Mouse (Mus musculus) CH12.LX (cell line): ENCODE results near the gene Arhgap6. TPM values are rescaled to one million over a fixed set of nuclear protein-coding genes. Genes with fewer than 3 reads are reported as not detected.

Experiments used
- DNase-seq: peaks from one replicate; pipeline ENCODE4 v3.0.0-alpha.2; 2013; ENCODE audit errors: extremely low read depth
- H3K27ac ChIP-seq: 2 replicates; pipeline ENCODE4 v1.5.1; 2012; ENCODE audit warnings: low read depth, mild to moderate bottlenecking, control low read depth, moderate library complexity; ENCODE audit not compliant: insufficient read depth
- H3K27me3 ChIP-seq: replicated peaks from 2 replicates; pipeline ENCODE3; 2012; ENCODE audit warnings: inconsistent platforms
- H3K36me3 ChIP-seq, 2 experiments: replicated peaks in 1 of 2; 2 replicates each; pipeline versions ENCODE3 to v1.6.1; 2012; ENCODE audit warnings: inconsistent platforms in 1 of 2, low read length in 1 of 2, mild to moderate bottlenecking in 1 of 2, mixed read lengths in 1 of 2, moderate library complexity in 1 of 2; ENCODE audit not compliant: control insufficient read depth in 1 of 2, insufficient read depth in 1 of 2
- H3K4me1 ChIP-seq, 2 experiments: 2 replicates each; pipeline ENCODE4 v1.6.1; 2012; ENCODE audit warnings: inconsistent platforms in 1 of 2, moderate library complexity in 1 of 2; ENCODE audit not compliant: insufficient read depth in 2 of 2, control insufficient read depth in 1 of 2
- H3K4me2 ChIP-seq: 2 replicates; pipeline ENCODE4 v1.6.1; 2012; ENCODE audit warnings: low read depth, mild to moderate bottlenecking, control low read depth; ENCODE audit not compliant: poor library complexity, insufficient read depth, severe bottlenecking
- H3K4me3 ChIP-seq, 3 experiments: fragments of 150-350 bp in 1 of 3; sonication (generic) in 1 of 3; replicated peaks in 1 of 3; 2 replicates each; pipeline versions ENCODE3 to v1.5.1; 2011 to 2012; ENCODE audit warnings: low read depth in 2 of 3, low read length in 2 of 3, mild to moderate bottlenecking in 2 of 3, moderate library complexity in 2 of 3, control low read depth in 1 of 3, improper control_type of control experiment in 1 of 3, inconsistent platforms in 1 of 3, mixed read lengths in 1 of 3; ENCODE audit not compliant: poor library complexity in 1 of 3
- H3K79me2 ChIP-seq: replicated peaks from 2 replicates; pipeline ENCODE4 v1.6.1; 2012; ENCODE audit warnings: mild to moderate bottlenecking, moderate library complexity; ENCODE audit not compliant: control insufficient read depth, poor library complexity, insufficient read depth, severe bottlenecking; ENCODE audit errors: extremely low read depth
- H3K9ac ChIP-seq: 2 replicates; pipeline ENCODE4 v1.6.1; 2012; ENCODE audit warnings: low read depth, mild to moderate bottlenecking, control low read depth, moderate library complexity; ENCODE audit not compliant: insufficient read depth
- H3K9me3 ChIP-seq: replicated peaks from 2 replicates; pipeline ENCODE3; 2012; ENCODE audit warnings: low read length, inconsistent platforms, mixed read lengths
- CHD1 ChIP-seq: IDR thresholded peaks from 2 replicates; pipeline ENCODE4 v1.6.1; 2012; ENCODE audit warnings: low read depth, low read length, improper control_type of control experiment, inconsistent platforms
- CHD2 ChIP-seq: IDR thresholded peaks from 2 replicates; pipeline ENCODE4 v1.6.1; 2011; ENCODE audit warnings: low read length, improper control_type of control experiment
- CTCF ChIP-seq, 2 experiments: IDR thresholded peaks in 1 of 2; conservative IDR thresholded peaks in 1 of 2; 2 replicates each; pipeline ENCODE4 v1.5.1; 2011 to 2012; ENCODE audit warnings: low read depth in 2 of 2, low read length in 2 of 2, improper control_type of control experiment in 1 of 2, inconsistent platforms in 1 of 2, mild to moderate bottlenecking in 1 of 2, moderate library complexity in 1 of 2
- E2F4 ChIP-seq: IDR thresholded peaks from 2 replicates; pipeline ENCODE4 v1.6.1; 2011; ENCODE audit warnings: low read depth, low read length, improper control_type of control experiment; ENCODE audit not compliant: insufficient replicate concordance
- ELF1 ChIP-seq: IDR thresholded peaks from 2 replicates; pipeline ENCODE4 v1.6.1; 2014; ENCODE audit warnings: low read depth, mild to moderate bottlenecking, inconsistent platforms, low read length, improper control_type of control experiment
- EP300 ChIP-seq: IDR thresholded peaks from 2 replicates; pipeline ENCODE4 v1.6.1; 2011; ENCODE audit warnings: low read length, improper control_type of control experiment
- ETS1 ChIP-seq: conservative IDR thresholded peaks from 2 replicates; pipeline ENCODE4 v1.6.1; 2012; ENCODE audit warnings: low read depth, mild to moderate bottlenecking, inconsistent platforms, low read length, improper control_type of control experiment, moderate library complexity
- GABPA ChIP-seq: IDR thresholded peaks from 2 replicates; pipeline ENCODE4 v1.6.1; 2012; ENCODE audit warnings: low read depth, low read length, improper control_type of control experiment, inconsistent platforms; ENCODE audit not compliant: insufficient replicate concordance
- HCFC1 ChIP-seq: IDR thresholded peaks from 2 replicates; pipeline ENCODE4 v1.6.1; 2012; ENCODE audit warnings: low read depth, mild to moderate bottlenecking, inconsistent platforms, low read length, improper control_type of control experiment
- JUN ChIP-seq: IDR thresholded peaks from 2 replicates; pipeline ENCODE4 v1.6.1; 2011; ENCODE audit warnings: low read depth, mild to moderate bottlenecking, low read length, improper control_type of control experiment, moderate library complexity; ENCODE audit not compliant: insufficient read depth
- JUND ChIP-seq: conservative IDR thresholded peaks from 2 replicates; pipeline ENCODE4 v1.6.1; 2011; ENCODE audit warnings: low read depth, low read length, improper control_type of control experiment
- KAT2A ChIP-seq: IDR thresholded peaks from 2 replicates; pipeline ENCODE4 v1.6.1; 2012; ENCODE audit warnings: low read length, improper control_type of control experiment, inconsistent platforms; ENCODE audit not compliant: insufficient replicate concordance
- MAFK ChIP-seq: IDR thresholded peaks from 2 replicates; pipeline ENCODE4 v1.6.1; 2011; ENCODE audit warnings: low read length, improper control_type of control experiment; ENCODE audit not compliant: insufficient replicate concordance
- MAZ ChIP-seq: IDR thresholded peaks from 2 replicates; pipeline ENCODE4 v1.6.1; 2012; ENCODE audit warnings: low read depth, mild to moderate bottlenecking, inconsistent platforms, low read length, improper control_type of control experiment, moderate library complexity
- MYC ChIP-seq: IDR thresholded peaks from 2 replicates; pipeline ENCODE4 v1.6.1; 2011; ENCODE audit warnings: low read depth, mild to moderate bottlenecking, improper control_type of control experiment, low read length
- NELFE ChIP-seq: IDR thresholded peaks from 2 replicates; pipeline ENCODE4 v1.6.1; 2011; ENCODE audit warnings: low read depth, low read length, improper control_type of control experiment
- NRF1 ChIP-seq: IDR thresholded peaks from 2 replicates; pipeline ENCODE4 v1.6.1; 2014; ENCODE audit warnings: low read depth, mild to moderate bottlenecking, inconsistent platforms, low read length, improper control_type of control experiment, moderate library complexity
- PAX5 ChIP-seq: IDR thresholded peaks from 2 replicates; pipeline ENCODE4 v1.6.1; 2012; ENCODE audit warnings: low read length, inconsistent platforms, mixed read lengths
- POLR2A ChIP-seq: IDR thresholded peaks from 2 replicates; pipeline ENCODE4 v1.6.1; 2011; ENCODE audit warnings: low read depth, mild to moderate bottlenecking, improper control_type of control experiment, low read length
- RAD21 ChIP-seq: IDR thresholded peaks from 2 replicates; pipeline ENCODE4 v1.6.1; 2011; ENCODE audit warnings: low read depth, mild to moderate bottlenecking, low read length, improper control_type of control experiment, moderate library complexity
- RCOR1 ChIP-seq: conservative IDR thresholded peaks from 2 replicates; pipeline ENCODE4 v1.6.1; 2012; ENCODE audit warnings: low read depth, mild to moderate bottlenecking, inconsistent platforms, low read length, improper control_type of control experiment
- SIN3A ChIP-seq: IDR thresholded peaks from 2 replicates; pipeline ENCODE4 v1.6.1; 2012; ENCODE audit warnings: low read length, improper control_type of control experiment, inconsistent platforms
- SMC3 ChIP-seq: IDR thresholded peaks from 2 replicates; pipeline ENCODE4 v1.6.1; 2011; ENCODE audit warnings: low read depth, low read length, improper control_type of control experiment
- TBP ChIP-seq: conservative IDR thresholded peaks from 2 replicates; pipeline ENCODE4 v1.6.1; 2011; ENCODE audit warnings: low read depth, low read length, improper control_type of control experiment
- USF1 ChIP-seq: IDR thresholded peaks from 2 replicates; pipeline ENCODE4 v1.6.1; 2014; ENCODE audit warnings: low read depth, mild to moderate bottlenecking, inconsistent platforms, low read length, improper control_type of control experiment
- USF2 ChIP-seq: conservative IDR thresholded peaks from 2 replicates; pipeline ENCODE4 v1.6.1; 2011; ENCODE audit warnings: low read depth, low read length, improper control_type of control experiment
- ZC3H11A ChIP-seq: IDR thresholded peaks from 2 replicates; pipeline ENCODE4 v1.6.1; 2012; ENCODE audit warnings: low read depth, mild to moderate bottlenecking, inconsistent platforms, low read length, improper control_type of control experiment
- ZKSCAN1 ChIP-seq: IDR thresholded peaks from 2 replicates; pipeline ENCODE4 v1.6.1; 2012; ENCODE audit warnings: low read depth, inconsistent platforms, low read length, improper control_type of control experiment, borderline replicate concordance
- ZNF384 ChIP-seq: IDR thresholded peaks from 2 replicates; pipeline ENCODE4 v1.6.1; 2012; ENCODE audit warnings: low read depth, low read length, improper control_type of control experiment, inconsistent platforms
- dilution Hi-C: fragments of 300-500 bp; cut with MboI; formaldehyde crosslinking; loops from 2 replicates; pipeline ENCODE4 v1.14.3; 2020; ENCODE audit warnings: low sequenced_read_pairs; ENCODE audit not compliant: extremely low pct_unique_long_range_greater_than_20kb, extremely low pct_ligation_motif_present
- in situ Hi-C: fragments of 300-500 bp; cut with MboI; formaldehyde crosslinking; loops from 3 replicates; pipeline ENCODE4 v1.14.3; 2019; ENCODE audit warnings: low sequenced_read_pairs, low pct_ligation_motif_present, low pct_unique_long_range_greater_than_20kb, mixed read lengths
- polyA plus RNA-seq: library from polyadenylated mRNA; unstranded; fragments of >175 nt; gene quantifications from 2 replicates; pipeline ENCODE4 v1.2.1, GENCODE M21; 2012; ENCODE audit warnings: low read depth; ENCODE audit not compliant: insufficient read length
- total RNA-seq, 2 experiments: library from RNA; depleted of rRNA; stranded (reverse); fragments of 300-350 nt in 1 of 2; fragments of >200 nt in 1 of 2; gene quantifications; 2 replicates each; pipeline ENCODE4 v1.2.3; 2012 to 2014

The Arhgap6 gene
- total and polyA plus RNA-seq, 3 experiments = 0.13 to 0.47 (median 0.46) TPM

GRCm38 (mm10) chrX:169173796-169174195, 378.9 kb downstream of the Arhgap6 start:
- in situ Hi-C loops = no loop called here
- dilution Hi-C loops = no loop called here

DNA sequence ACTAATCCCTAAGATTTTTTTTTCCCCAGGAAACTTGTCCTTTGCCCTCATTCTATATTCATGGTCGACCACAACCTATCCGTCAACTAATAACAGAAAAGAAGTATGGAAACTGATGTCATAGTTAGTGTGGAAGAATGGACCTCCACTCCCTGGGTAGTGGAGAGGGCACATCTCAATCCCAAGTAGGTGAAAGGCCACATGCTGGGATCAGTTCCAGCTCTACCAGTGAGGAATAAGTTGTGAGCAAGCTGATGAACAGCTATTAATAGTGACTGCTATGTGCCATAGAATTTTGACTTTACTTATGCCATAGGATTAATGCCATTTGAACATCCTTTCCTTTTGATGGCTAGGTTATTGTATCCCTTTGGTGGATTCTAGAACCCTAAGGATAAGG, 383.7 kb downstream of the Arhgap6 start:
- TF ChIP-seq NELFE = no peak
- TF ChIP-seq CTCF (conservative IDR thresholded peaks at IDR 0.05 in 1 of 2, IDR thresholded peaks at IDR 0.05 in 1 of 2; ENCODE audit: low read depth in 2 of 2, low read length in 2 of 2) = no peak
- TF ChIP-seq RCOR1 = no peak
- no peak for TF ChIP-seq TBP
- TF ChIP-seq JUN = no peak
- no peak for TF ChIP-seq ZC3H11A
- no peak for TF ChIP-seq POLR2A
- TF ChIP-seq USF1 = no peak
- no peak for TF ChIP-seq SIN3A
- no peak for TF ChIP-seq SMC3
- no peak for TF ChIP-seq GABPA
- no peak for TF ChIP-seq CHD1
- TF ChIP-seq ZNF384 = no peak
- no peak for TF ChIP-seq MAZ
- no peak for TF ChIP-seq RAD21
- TF ChIP-seq MYC = no peak
- TF ChIP-seq E2F4 = no peak
- TF ChIP-seq CHD2 = no peak
- no peak for TF ChIP-seq EP300
- no peak for TF ChIP-seq USF2
- no peaks in the 10 kb centered on the region for H3K36me3 ChIP-seq
- no peak for DNase-seq
- no peaks in the 10 kb centered on the region for H3K9me3 ChIP-seq
- H3K4me2 ChIP-seq = no peak overlapping the region
- in situ Hi-C loops = no loop called here
- no peak overlapping the region for H3K27ac ChIP-seq
- no peak overlapping the region for H3K9ac ChIP-seq
- no peak overlapping the region for H3K4me3 ChIP-seq
- dilution Hi-C loops = no loop called here
- H3K27me3 ChIP-seq = no peaks in the 10 kb centered on the region
- 0 out of 4 replicates have a peak, but pooled peaks cover 0 to 4% of the 10 kb centered on the region in 2 experiments for H3K4me1 ChIP-seq
- no peaks in the 10 kb centered on the region for H3K79me2 ChIP-seq

More at GRCm38 (mm10) chrX:169173796-169174195, 378.9 kb downstream of the Arhgap6 start:
- no peak overlapping the region for H3K4me3 ChIP-seq
- TF ChIP-seq MYC = no peak
- TF ChIP-seq KAT2A = no peak
- TF ChIP-seq ZKSCAN1 = no peak
- TF ChIP-seq CHD1 = no peak
- TF ChIP-seq ELF1 = no peak
- no peak for TF ChIP-seq ETS1
- TF ChIP-seq SMC3 = no peak
- TF ChIP-seq CHD2 = no peak
- TF ChIP-seq PAX5 = no peak
- no peak for TF ChIP-seq POLR2A
- TF ChIP-seq MAFK = no peak
- TF ChIP-seq ZNF384 = no peak
- no peak for TF ChIP-seq SIN3A
- TF ChIP-seq JUND = no peak
- TF ChIP-seq HCFC1 = no peak
- TF ChIP-seq USF2 = no peak
- TF ChIP-seq NRF1 = no peak
- no peak for TF ChIP-seq CTCF (conservative IDR thresholded peaks at IDR 0.05 in 1 of 2, IDR thresholded peaks at IDR 0.05 in 1 of 2; ENCODE audit: low read depth in 2 of 2, low read length in 2 of 2)
- no peak for TF ChIP-seq JUN
- no peaks in the 10 kb centered on the region for H3K4me1 ChIP-seq
- no peak overlapping the region for H3K27ac ChIP-seq
- H3K79me2 ChIP-seq = no peaks in the 10 kb centered on the region
- no peaks in the 10 kb centered on the region for H3K9me3 ChIP-seq
- H3K36me3 ChIP-seq = no peaks in the 10 kb centered on the region
- DNase-seq = no peak
- no peak overlapping the region for H3K4me2 ChIP-seq
- H3K27me3 ChIP-seq = no peaks in the 10 kb centered on the region
- no peak overlapping the region for H3K9ac ChIP-seq
